Mouse (Mus musculus): ENCODE data around the gene Tssk1. TPM values are rescaled to one million over a fixed set of nuclear protein-coding genes. Genes with fewer than 3 reads are reported as not detected.
A peak's percentile ranks its signal among the peaks of the same experiment; 100 is the strongest.

Gene Tssk1
- total and polyA plus RNA-seq, 3 experiments = 0.04 to 0.36 TPM; not detected in 1

DNA sequence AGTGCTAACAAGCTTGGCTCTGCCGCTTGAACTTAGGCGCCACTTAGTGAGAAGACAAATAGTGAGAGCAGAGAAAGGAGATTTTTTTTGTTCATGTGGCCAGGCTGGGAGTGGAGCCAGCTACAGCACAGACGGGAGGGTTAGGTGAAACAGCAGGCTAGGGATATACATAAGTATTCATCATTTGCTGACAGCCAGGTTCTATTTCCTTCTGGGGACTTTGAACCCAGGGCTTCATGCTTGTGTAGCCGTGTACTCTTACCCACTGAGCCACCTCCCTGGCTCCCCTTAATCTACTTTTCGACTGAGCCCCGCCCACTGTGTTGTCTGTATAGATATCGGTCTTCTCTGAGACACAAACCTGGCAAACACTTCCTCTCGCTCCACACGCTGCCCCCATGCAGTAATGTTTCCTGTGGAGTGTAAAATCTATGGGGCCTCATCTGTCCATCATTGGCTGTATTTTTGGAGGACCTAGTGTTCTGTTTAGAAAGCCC is 45.3 kb downstream of the Tssk1 start (continued):
- peak; percentile 85 for TF ChIP-seq ZMIZ1 (IDR thresholded peaks at IDR 0.05; ENCODE audit: low read depth, low read length)
- peak; percentile 85; the same call in 1 of the 2 replicates for TF ChIP-seq CHD1 (IDR thresholded peaks at IDR 0.05; ENCODE audit: low read depth, low read length)

DNA sequence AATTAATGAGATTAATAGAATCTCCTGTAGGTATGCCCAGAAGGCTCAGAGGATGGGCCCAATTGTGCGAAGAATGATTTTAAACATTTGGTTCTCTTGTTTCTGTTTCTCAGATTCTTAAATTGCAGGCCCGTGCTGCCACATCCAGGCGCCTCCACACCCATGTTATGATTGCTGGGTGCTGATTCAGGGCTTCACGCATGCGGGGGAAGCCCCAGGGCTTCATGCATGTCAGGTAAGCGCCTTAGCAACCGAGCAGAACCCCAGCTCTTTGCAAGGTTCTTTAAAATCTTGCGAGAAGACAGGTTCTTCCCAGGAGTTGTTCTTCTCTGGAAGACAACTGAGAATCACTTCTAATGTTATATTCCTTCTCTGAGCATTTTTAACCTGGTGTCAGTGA is 49.4 kb downstream of the Tssk1 start:
- peaks cover 0 to 1% of the 10 kb centered on the region in 2 experiments; a peak in 2 of 4 replicates for H3K36me3 ChIP-seq (ENCODE audit: control insufficient read depth in 1 of 2, insufficient read depth in 2 of 2, low read length in 2 of 2)
- peaks cover 2 to 3% of the 10 kb centered on the region in 2 experiments for H3K4me1 ChIP-seq (ENCODE audit: control insufficient read depth in 1 of 2, insufficient read depth in 2 of 2, low read length in 2 of 2)
- TF ChIP-seq MAFK (IDR thresholded peaks at IDR 0.05; ENCODE audit: borderline replicate concordance, low read depth, low read length) (no peak), MYB (IDR thresholded peaks at IDR 0.05; ENCODE audit: low read depth, low read length) (no peak), MAX (IDR thresholded peaks at IDR 0.05; ENCODE audit: low read length) (no peak), TAL1 (IDR thresholded peaks at IDR 0.05; ENCODE audit: low read length) (no peak), RAD21 (IDR thresholded peaks at IDR 0.05; ENCODE audit: low read depth, low read length) (no peak), E2F4 (IDR thresholded peaks at IDR 0.05; ENCODE audit: borderline replicate concordance, low read depth, low read length) (no peak), MEF2A (IDR thresholded peaks at IDR 0.05; ENCODE audit: extremely low read depth, insufficient replicate concordance, low read depth, low read length, poor library complexity, severe bottlenecking) (no peak), MXI1 (IDR thresholded peaks at IDR 0.05; ENCODE audit: low read depth, low read length) (no peak), POLR2AphosphoS5 (IDR thresholded peaks at IDR 0.05; ENCODE audit: borderline replicate concordance, low read depth, low read length) (no peak), ELF1 (IDR thresholded peaks at IDR 0.05; ENCODE audit: low read depth, low read length) (no peak), BHLHE40 (IDR thresholded peaks at IDR 0.05; ENCODE audit: borderline replicate concordance, low read depth, low read length) (no peak), MAZ (IDR thresholded peaks at IDR 0.05; ENCODE audit: low read depth, low read length) (no peak), KAT2A (conservative IDR thresholded peaks at IDR 0.05; ENCODE audit: low read depth, low read length) (no peak), NELFE (IDR thresholded peaks at IDR 0.05; ENCODE audit: low read depth, low read length) (no peak), USF2 (IDR thresholded peaks at IDR 0.05; ENCODE audit: borderline replicate concordance in 1 of 2, insufficient read depth in 1 of 2, low read depth in 1 of 2, low read length in 2 of 2) (no peak), GABPA (IDR thresholded peaks at IDR 0.05; ENCODE audit: low read depth, low read length) (no peak)
- no peaks in the 10 kb centered on the region for H3K9me3 ChIP-seq (replicated peaks; ENCODE audit: insufficient read depth, low read length)
- H3K9ac ChIP-seq (ENCODE audit: control insufficient read depth, low read depth, low read length, poor library complexity, severe bottlenecking) = no peak overlapping the region
- H3K27me3 ChIP-seq (ENCODE audit: control insufficient read depth in 1 of 2, insufficient read depth in 2 of 2, low read length in 2 of 2) = no peaks in the 10 kb centered on the region
- no peak overlapping the region for H3K27ac ChIP-seq (ENCODE audit: control insufficient read depth, low read depth, low read length)
- DNase-seq (ENCODE audit: low read depth, low spot score) = no peak
- no peak overlapping the region for H3K4me3 ChIP-seq (ENCODE audit: control insufficient read depth in 1 of 2, insufficient read depth in 1 of 2, low read depth in 2 of 2, low read length in 2 of 2)
- H3K79me2 ChIP-seq (ENCODE audit: control insufficient read depth, insufficient read depth, low read length, poor library complexity) = no peaks in the 10 kb centered on the region

All from MEL (cell line).